Mouse (Mus musculus) T-helper 1 cell (primary cell): ENCODE results near the gene Rps10.

Experiments
- in situ Hi-C: fragments of 300-600 bp; cut with MboI, MseI; formaldehyde crosslinking; loops from one replicate; pipeline ENCODE4 v1.15.1; 2025; ENCODE audit warnings: high pct_unique_total_duplicates

Rps10 gene

DNA sequence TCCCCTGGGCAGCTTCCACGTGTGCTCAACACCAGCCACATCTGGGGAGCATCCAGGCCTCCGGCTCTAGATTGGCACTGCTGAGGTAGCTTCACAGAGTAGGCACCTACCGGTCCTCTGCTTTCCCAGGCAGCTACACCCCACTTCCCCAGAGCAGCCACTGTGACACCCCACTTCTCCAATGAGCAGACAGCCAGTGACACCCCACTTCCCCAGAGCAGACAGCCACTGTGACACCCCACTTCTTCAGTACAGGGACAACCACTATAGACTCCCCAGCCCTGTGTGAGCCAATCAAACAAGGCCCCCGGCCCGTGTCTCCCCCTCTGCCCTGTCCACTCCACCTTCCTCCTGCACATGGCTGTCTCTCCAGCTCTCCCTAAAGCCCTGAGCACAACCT lies 24.5 kb downstream of the Rps10 start:
- in situ Hi-C loops, result no loop called here

DNA sequence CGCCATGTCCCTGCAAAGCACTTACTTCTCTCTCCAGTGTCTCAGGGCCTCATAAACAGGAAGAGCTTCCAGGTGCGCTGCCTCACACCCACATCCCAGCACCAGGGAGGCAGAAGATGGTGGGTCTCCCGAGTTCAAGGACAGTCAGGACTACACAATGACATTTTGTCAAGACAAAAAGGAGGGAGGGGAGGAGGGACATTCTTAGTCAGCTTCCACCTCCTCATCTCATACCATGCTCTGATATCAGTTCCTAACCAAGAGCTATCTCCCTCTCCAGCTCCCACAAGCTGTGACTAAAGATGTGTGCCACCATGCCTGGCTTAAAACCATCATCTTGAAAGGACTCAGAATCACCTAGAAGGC lies 25.0 kb downstream of the Rps10 start:
- in situ Hi-C loops, result no loop called here

DNA sequence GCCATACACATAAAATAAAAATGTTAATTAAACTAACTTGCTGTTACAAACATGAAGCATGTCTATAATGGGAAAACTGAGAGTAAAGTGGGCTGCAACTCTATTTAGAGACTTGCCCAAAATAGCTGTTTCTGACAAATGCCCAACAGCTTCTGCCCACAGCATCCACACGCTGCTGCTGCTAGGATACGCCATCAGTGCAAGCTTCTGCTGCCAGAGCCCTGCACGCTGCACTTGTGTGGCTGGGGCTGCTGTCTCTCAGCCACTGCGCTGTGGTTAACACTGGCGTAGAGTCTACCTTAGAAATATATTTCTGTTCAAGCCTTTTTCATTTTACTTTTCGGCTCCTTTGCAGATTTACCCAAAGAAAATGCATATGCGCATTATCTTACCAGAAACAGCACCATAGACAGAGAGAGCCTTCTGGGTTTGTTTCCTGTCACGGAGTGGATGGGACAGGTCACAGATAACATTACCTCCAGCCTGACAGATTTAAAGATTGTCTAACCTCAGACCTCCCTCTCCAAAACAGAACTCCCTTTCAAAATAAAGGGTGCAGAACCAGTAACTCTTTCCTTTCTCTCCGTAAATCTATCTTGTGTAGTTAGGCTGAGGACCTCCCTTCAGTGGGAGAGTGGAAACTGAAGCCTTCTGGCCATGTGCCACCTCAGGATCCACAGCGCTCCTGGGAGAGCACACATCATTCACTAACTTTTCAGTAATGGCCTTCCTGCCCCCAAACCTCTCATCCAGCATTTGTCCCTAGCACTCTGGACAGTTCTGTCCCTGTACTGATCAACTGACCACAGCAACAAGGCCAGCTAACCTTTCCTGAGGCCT lies 25.6 kb downstream of the Rps10 start:
- in situ Hi-C loops, result no loop called here

DNA sequence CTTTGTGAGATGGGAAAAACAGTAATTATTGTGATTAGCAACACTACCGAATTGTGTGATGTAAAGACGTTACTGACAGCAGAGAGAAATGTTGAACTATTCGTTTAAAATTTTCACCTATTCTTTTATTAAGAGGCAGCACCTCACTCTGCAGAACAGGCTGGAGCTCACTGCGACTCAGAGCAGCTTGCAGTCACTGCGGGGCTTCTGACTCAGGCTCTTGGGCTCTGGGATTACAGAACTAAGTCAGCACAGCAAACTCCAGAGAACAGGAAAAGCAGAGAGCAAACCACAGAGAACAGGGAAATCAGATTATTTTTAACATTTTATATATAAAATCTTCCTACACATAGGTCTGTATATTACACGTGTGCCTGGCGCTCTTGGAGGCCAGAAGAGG lies 26.9 kb downstream of the Rps10 start:
- in situ Hi-C loops, result no loop called here

DNA sequence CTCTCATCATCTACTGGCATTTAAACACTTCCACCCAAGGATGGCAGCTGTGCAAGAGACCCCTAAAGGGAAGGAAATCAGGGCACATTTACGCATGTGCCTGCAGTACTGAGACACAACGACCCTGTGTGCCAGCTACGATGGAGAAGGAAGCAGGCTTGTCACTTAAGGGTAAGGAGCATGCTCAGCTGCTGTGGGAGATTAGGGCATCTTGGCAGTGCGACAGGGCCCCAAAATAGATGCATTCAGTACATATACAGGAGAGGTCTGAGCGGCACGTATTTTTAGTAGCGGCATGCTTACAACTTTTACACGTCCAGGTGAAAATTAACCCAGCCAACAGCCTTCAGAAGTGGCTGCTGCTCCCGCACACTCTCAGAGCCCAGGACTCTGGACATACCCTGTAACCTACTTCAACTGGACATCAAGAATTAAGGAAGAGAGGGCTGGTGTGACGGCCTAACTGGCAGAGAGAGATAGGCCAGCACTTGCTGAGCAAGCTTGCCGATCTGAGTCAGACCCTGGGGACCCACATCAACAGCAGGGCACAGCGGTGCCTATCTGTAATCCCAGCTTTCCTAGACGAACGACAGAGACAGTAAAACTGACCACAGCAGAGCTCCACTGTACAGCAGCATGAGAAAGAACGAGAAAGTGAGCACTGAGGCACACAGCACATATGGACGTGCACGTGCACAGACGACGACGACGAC lies 32.8 kb downstream of the Rps10 start:
- in situ Hi-C loops, result no loop called here

DNA sequence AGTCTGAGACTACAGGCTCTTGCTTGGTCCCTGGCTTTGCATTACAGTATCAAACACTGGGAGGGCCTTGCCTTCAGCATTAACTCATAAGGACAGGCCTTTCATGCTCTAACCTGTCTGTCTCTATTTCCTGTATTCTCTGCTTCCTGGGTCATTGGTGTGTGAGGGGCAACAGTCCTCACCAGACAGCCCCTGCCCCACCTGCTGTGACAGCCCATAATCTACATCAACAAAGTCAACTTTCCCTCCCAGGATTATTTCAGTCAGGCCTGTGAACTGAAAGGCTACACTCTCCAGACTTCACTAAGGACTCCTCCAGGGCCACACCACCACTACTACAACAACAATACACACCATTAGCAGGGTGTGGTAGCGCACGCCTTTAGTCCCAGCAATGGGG lies 33.4 kb downstream of the Rps10 start:
- in situ Hi-C loops, result no loop called here

DNA sequence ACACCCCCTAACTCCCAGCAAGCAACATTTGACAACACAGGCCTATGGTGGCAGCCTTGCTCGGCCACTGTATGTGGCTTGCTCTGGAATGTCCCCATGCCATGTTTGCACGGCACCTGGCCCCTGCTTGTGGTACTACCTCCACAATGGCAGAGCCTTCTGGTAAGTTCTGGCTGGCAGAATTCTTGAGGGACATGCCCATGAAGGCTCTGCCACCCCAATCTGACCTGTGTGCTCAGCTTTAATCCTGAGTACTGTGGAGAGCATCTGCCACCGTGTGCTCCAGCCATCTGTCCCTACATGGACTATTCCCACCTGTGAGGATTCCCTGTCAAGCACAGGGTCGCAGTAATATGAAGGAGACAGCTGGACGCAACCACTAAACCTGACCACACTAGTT lies 35.6 kb downstream of the Rps10 start:
- in situ Hi-C loops, result no loop called here

DNA sequence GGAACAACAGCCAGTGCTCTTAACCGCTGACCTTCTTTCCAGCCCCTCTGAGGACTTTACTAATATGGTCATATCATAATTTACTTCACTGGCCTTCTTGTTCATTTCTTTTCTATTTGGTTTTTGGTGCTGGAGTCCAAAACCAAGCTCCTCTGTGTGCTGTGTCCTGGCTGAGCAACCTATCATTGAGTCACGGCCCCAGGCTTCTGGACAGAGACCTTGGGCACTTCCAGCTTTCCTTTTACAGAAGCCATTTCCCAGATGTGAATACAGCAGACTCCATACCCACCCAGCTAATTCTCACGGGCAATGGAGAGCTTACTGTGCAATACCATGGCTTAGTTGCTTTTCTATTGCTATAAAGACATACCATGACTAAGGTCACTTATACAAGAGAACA lies 36.2 kb downstream of the Rps10 start:
- in situ Hi-C loops, result no loop called here

DNA sequence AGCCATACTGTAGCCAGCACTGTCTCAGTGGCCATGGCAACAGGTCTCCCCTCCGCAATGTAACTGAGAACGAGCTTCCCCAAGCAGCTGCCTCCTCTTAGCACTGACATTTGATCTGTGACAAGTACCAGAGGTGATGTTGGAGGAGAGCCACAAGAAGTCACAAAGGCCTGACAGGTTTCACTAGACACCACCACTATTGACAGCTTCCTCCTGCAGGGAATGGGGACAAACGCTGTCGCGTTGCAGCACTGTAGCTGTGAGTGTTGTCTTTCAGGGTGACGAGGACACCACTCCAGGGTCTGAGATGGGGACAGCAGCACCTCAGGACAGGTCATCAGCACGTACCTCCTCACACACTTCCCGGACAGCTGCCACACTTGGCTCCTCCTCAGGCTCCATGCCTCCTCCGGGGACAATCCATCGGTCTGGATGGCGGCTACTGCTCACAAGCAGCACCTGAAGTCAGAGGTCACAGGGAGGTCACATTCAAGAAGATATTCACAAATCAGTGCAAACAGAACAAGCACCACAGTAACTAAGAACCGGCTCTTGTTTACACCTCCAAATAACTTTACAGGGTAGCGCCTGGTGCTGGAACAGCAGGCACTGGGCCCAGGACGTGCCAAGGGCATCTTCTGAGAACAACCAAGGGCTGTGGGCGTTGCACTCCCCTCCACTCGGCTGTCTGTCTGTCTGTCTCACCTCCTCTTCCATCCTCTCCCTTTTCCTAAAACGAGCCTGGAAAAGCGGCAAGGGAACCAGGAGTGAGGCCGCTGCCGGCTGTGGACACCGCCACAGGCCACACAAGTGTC lies 39.9 kb downstream of the Rps10 start:
- in situ Hi-C loops, result no loop called here

DNA sequence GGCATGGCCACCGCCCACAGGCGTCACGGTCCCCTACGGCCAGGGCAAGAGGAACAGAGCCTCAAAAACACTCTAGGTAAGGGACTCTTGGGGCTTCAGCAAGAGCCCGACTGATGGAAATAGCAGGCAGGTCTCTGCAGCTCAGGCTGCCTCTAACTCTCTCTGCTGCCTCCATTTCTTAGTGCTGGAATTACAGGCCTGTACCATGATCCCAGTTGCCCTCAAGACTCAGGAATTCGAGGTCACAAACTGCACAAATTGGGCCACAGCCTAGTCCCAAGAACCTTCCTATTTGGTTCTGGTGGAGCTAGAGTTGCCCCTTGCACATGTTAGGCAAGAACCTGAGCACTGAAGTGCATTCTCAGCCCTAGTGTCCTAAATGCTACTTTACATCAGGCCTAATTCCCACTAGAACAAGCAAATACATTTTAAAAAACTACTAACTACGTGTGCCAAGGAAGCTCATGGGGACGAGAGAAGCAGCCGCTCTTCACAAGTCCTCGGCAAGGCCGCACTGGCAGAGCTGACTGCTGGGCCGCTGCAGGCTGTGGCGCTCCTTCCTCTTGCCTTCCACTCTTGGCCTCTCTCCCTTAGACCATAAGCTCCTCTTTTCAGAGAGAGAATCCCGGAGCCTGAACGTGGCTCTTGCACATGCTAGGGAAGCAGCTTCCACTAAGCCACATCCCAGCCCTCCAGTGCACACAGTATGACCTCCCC lies 40.7 kb downstream of the Rps10 start:
- in situ Hi-C loops, result no loop called here

DNA sequence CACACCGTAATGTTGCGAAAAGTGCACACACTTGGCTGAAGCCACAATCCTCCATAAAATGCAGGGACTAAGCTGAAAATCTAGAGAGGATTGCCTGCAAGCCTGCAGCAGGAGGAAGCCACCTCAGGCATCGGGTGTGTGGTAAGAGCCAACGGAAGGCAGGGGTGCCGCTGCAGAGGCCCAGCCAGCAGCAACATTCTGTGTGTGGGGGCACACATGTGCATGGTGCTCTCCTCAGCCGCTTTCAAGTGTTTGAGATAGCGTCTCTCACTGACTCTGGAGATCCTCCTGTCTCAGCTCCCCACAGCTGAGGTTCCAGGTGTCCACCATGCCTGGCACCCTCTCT lies 43.9 kb downstream of the Rps10 start:
- in situ Hi-C loops, result no loop called here

DNA sequence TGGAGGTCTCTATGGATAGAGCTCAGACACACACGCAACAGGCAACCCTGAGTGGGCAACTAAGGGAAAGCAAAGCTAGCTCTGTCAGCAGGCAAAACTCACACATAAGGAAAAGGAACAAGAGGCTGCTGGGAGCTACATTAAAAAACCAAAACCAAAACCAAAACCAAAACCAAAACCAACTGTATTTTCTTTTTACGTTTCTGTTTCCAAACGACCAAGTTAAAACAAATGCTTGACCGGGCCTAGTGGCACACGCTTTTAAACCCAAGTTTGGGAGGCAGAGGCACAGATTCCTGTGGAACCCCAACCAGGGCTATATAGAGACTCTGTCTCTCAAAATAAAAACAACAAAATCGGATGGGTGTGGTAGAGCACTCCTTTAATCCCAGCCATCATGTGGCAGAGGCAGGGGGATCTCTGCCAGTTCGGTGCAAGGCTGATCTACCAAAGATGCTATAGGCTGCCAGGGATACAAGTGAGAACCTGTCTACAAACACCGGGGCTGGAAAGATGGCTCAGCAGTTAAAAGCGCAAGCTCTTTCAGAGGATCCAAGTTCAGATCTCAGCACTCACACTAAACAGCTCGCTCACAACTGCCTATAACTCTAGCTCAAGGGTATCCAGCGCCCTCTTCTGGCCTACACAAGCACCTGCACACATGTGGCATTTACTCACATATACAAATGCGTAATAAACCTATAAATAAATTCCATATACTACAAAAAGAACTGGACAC lies 44.5 kb downstream of the Rps10 start:
- in situ Hi-C loops, result no loop called here

DNA sequence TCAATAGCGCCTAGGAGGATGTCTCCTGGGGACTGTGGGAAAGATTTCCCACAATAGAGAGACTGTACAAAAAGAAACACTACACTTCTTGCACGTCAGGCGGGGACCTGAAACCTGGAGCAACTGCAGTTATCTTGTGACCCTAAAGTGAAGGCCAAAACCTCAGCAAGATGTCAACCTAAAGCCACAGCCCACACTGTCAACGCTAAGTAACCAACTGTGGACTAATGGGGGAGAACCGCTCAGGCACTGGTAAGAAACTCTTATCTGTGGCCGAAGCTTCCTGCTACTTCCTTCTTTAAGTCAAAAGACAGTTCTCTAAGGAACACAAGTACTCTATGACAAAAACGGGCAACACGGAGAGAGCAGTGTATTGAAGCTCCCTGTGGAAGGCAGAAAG lies 48.2 kb downstream of the Rps10 start:
- in situ Hi-C loops, result no loop called here

DNA sequence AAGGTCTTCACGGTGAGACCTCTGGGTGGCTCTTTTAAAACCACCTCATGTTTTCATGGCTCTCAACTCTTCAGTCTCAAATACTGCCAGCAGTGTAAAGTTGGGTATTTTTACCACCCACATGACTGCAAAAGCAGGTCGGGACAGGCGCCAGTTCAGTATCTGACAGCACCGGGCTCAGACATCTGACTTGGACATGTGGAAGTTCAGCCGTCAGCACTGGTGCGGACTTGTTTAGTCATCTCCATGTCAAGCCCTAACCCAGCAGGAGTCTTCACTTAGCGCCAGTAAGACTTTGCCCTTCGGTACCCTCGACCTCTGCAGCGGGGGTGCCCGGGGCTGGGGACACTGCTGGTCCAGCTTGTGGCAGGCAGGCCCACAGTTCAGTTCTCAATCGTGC lies 49.2 kb downstream of the Rps10 start:
- in situ Hi-C loops, result no loop called here

DNA sequence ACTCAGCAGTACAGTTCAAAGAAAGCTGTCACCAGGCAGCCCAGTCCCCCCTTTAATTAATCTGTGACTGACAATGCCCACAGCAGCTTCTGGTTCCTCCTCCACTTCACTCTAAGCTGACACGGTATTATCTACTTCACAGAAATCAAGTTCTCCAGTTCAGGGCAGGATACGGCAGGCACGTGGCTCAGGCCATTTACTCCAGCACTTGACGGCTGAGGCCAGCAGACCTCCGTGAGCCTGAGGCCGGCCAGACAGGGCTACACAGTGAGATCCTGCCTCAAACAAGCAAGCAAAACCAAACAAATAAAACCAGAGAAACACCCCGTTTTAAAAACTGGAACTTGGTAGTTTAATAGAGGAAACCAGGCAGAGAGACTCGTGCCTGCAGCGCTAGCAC lies 49.8 kb downstream of the Rps10 start:
- in situ Hi-C loops, result no loop called here

DNA sequence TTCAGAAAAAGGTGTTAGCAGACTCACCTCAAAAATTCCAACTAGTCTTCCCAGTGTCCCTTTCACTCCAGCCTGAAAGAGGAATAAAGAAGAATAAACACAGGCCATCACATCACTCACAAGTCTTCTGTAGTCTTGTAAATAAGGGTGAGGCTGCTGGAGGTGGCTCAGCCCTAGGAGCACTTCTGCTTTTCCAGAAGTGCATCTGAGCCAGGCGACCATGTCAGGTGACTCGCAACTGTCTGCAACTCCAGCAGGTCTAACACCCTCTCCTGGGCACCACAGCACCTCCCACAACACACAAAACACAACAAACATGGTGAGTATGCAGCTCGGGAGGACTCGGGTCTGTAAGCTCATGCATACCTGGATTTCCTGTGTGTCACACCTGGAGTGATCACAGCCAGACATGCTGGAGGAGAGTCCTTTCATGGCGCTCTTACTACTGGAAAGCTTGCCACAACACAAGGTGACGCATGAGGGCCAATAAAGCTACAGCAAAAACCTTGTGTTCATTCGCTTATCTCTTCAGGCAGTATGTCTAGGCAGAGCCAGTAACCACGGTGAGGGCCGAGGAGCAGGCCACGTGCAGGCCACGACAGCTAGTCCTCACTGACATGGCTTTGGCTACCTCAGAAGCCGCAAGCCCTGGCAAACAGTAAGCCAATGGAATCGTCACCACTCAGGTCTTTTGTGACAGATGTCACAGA lies 53.1 kb downstream of the Rps10 start:
- in situ Hi-C loops, result no loop called here
